Mouse (Mus musculus) small intestine, adult 2 months (tissue): ENCODE results near the gene Rabggta.

Experiments used
- CTCF ChIP-seq: fragments of 200-500 bp; IDR thresholded peaks from 2 replicates; pipeline ENCODE4 v1.5.1; 2012; ENCODE audit warnings: low read depth, mild to moderate bottlenecking, control low read depth, inconsistent platforms, low read length, moderate library complexity, mixed read lengths; ENCODE audit not compliant: insufficient replicate concordance, insufficient read length; ENCODE audit errors: extremely low read depth
- POLR2A ChIP-seq: fragments of 200-500 bp; IDR thresholded peaks from 2 replicates; pipeline ENCODE4 v1.6.1; 2012; ENCODE audit warnings: low read depth, mild to moderate bottlenecking, control low read depth, inconsistent platforms, low read length, moderate library complexity

DNA sequence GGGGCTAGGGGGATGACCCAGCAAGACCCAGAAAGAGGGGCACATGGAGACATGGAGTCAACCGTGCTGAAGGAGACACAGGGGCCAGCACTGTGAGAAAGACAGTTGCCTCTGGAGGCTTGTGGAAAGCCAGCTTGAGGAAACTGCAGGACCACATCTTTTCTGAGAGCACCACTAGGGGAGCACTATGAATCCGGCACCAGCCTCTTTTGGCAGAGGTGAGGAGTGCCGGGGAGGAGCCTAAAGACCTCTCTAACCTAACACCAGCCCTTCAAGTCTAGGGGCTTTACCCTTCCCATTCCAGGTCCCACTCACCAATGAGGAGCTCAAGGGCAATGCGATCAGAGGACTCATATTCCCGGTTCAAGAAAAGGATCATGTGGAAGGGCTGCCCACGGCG is 10.3 kb downstream of the Rabggta start:
- TF ChIP-seq CTCF: no peak
- no peak for TF ChIP-seq POLR2A
